Mouse (Mus musculus) skeletal muscle tissue, adult 2 months (tissue): Measurements from ENCODE around the gene Afap1l2.

Experiments used
- DNase-seq: peaks from one replicate; pipeline ENCODE4 v3.0.0-alpha.2; 2012; ENCODE audit warnings: low read depth, low spot score

The Afap1l2 gene

GRCm38 (mm10) chr19:56891438-56891837 lies 116.6 kb downstream of the Afap1l2 start:
- DNase-seq, result no peak

GRCm38 (mm10) chr19:56888654-56889053 lies 119.4 kb downstream of the Afap1l2 start:
- no peak for DNase-seq

GRCm38 (mm10) chr19:56887879-56888278 lies 120.1 kb downstream of the Afap1l2 start:
- no peak for DNase-seq

GRCm38 (mm10) chr19:56877364-56877763 lies 130.7 kb downstream of the Afap1l2 start:
- DNase-seq, result no peak

- no peak for DNase-seq
These were observed 133.3 kb downstream of the Afap1l2 start for GRCm38 (mm10) chr19:56874601-56875315.

- no peak for DNase-seq
These were observed 134.0 kb downstream of the Afap1l2 start, which contains the start of gene Vwa2 for GRCm38 (mm10) chr19:56873816-56874600. Gene Vwa2 (plus strand): TSS chr19:56874249.

GRCm38 (mm10) chr19:56867701-56868100 lies 140.3 kb downstream of the Afap1l2 start:
- DNase-seq, result no peak
